Mouse (Mus musculus): ENCODE data around the gene Hecw2. TPM values are rescaled to one million over a fixed set of nuclear protein-coding genes. Genes with fewer than 3 reads are reported as not detected.

The Hecw2 gene
- polyA plus RNA-seq, 1 experiment from 2014 or later, result 8.4 TPM

DNA sequence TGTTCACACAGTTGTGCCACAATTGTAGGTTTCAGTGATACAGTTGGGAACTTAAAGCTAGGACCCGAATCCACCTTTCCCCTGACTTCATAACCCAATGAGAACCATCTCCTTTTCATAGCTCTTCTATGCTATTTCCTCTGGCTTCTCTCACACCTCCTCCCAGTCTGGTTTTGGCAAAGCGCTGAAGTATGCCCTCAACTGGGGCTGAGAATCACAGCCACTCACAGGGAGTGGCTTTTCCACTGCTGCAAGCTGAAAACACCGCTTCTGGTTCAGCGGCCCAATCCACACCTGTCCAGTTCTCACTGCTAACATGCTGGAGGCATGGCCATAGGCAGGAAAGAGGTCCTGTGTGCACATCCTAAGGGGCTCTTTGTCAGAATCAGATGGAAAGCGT, 300.7 kb downstream of the Hecw2 start:
- no peak for ATAC-seq
- H3K4me3 ChIP-seq (ENCODE audit: low read depth, low read length), result no peak overlapping the region
- no peak overlapping the region for H3K4me2 ChIP-seq (ENCODE audit: low read length)
- 93% methylated on average over 5 of the region's 5 CpGs for WGBS
- H3K27ac ChIP-seq (ENCODE audit: low read length), result no peak overlapping the region
- no peaks in the 10 kb centered on the region for H3K9me3 ChIP-seq (replicated peaks; ENCODE audit: control insufficient read depth, low read length, poor library complexity, severe bottlenecking)
- no peak overlapping the region for H3K9ac ChIP-seq (ENCODE audit: low read depth, low read length)
- no peaks in the 10 kb centered on the region for H3K27me3 ChIP-seq (ENCODE audit: control insufficient read depth, insufficient read depth, low read depth, low read length)
- no peaks in the 10 kb centered on the region for H3K4me1 ChIP-seq (ENCODE audit: control insufficient read depth, insufficient read depth, low read length)
- no peaks in the 10 kb centered on the region for H3K36me3 ChIP-seq (ENCODE audit: control insufficient read depth, insufficient read depth, low read length)

DNA sequence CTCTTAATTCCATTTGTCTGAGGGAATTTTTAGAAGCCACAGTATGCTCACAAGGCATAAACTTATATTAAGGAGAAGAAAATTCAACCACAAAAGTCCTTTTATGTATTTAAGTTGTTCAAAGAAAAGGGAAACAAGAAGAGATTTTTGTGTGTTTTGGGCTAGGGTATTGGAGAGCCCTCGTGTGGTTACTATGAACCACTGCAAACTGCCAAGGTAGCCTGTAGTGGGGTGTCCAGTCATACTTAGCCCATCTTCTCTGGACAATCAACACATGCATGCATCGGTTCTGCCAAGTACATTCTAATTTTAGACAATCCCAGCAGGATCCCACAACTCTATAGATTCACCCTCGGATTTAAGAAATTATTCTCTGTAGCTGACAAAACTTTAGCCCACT, 304.6 kb downstream of the Hecw2 start:
- WGBS, result 39% methylated on average over 3 of the region's 3 CpGs
- no peak for ATAC-seq
- no peaks in the 10 kb centered on the region for H3K4me1 ChIP-seq (ENCODE audit: control insufficient read depth, insufficient read depth, low read length)

DNA sequence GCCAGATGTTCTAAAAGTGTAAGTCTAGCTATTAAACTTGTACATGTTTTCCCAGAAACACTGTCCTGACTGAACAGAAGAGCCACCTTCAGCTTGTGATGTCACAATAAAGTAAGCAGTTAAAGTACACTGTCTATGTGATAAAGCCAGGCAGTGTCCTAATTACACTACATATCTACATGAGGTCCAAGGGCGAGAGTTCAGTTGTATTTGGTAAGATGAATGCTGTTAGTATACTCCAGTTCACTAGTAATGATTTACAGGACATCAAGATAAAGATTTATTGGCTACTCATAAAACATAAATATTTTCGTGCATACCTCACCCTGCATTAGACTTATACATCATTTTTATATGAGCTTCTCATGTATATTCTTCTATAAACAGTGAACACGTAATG, 305.2 kb downstream of the Hecw2 start:
- 93% methylated on average over 3 of the region's 3 CpGs for WGBS
- H3K9me3 ChIP-seq (replicated peaks; ENCODE audit: control insufficient read depth, low read length, poor library complexity, severe bottlenecking), result no peaks in the 10 kb centered on the region

More for the DNA sequence above, 304.6 kb downstream of the Hecw2 start:
- no peaks in the 10 kb centered on the region for H3K27me3 ChIP-seq (ENCODE audit: control insufficient read depth, insufficient read depth, low read depth, low read length)
- H3K9me3 ChIP-seq (replicated peaks; ENCODE audit: control insufficient read depth, low read length, poor library complexity, severe bottlenecking), result no peaks in the 10 kb centered on the region
- H3K27ac ChIP-seq (ENCODE audit: low read length), result no peak overlapping the region
- H3K36me3 ChIP-seq (ENCODE audit: control insufficient read depth, insufficient read depth, low read length), result no peaks in the 10 kb centered on the region
- H3K4me3 ChIP-seq (ENCODE audit: low read depth, low read length), result no peak overlapping the region
- no peak overlapping the region for H3K4me2 ChIP-seq (ENCODE audit: low read length)
- no peak overlapping the region for H3K9ac ChIP-seq (ENCODE audit: low read depth, low read length)

DNA sequence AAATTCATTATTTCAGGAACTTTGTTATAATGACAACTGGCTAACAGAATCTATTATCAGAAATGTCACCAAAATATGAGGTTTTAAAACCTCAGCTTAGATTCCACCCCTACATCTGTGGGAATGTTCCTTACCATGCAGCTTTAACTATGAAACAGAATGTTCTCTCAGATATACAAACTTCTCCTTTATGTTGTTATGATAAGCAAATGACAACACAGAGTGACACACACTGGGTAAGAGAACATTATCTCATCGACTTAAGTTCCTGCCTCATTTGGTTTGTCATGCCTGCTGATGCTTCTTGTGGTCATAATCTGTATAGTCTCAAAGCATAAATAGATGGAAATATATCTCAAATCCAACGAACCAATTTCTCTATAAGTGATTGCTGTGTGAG, 312.5 kb downstream of the Hecw2 start:
- H3K4me3 ChIP-seq (ENCODE audit: low read depth, low read length), result no peak overlapping the region
- 87% methylated on average over 2 of the region's 2 CpGs for WGBS
- peaks cover 5% of the 10 kb centered on the region; the same call in 1 of the 2 replicates for H3K36me3 ChIP-seq (ENCODE audit: control insufficient read depth, insufficient read depth, low read length)
- no peaks in the 10 kb centered on the region for H3K9me3 ChIP-seq (replicated peaks; ENCODE audit: control insufficient read depth, low read length, poor library complexity, severe bottlenecking)
- ATAC-seq, result no peak
- no peaks in the 10 kb centered on the region for H3K27me3 ChIP-seq (ENCODE audit: control insufficient read depth, insufficient read depth, low read depth, low read length)
- H3K9ac ChIP-seq (ENCODE audit: low read depth, low read length), result no peak overlapping the region
- H3K4me1 ChIP-seq (ENCODE audit: control insufficient read depth, insufficient read depth, low read length), result no peaks in the 10 kb centered on the region
- no peak overlapping the region for H3K4me2 ChIP-seq (ENCODE audit: low read length)
- no peak overlapping the region for H3K27ac ChIP-seq (ENCODE audit: low read length)

More for the DNA sequence above, 305.2 kb downstream of the Hecw2 start:
- 0 out of 2 replicates have a peak, but pooled peaks cover 3% of the 10 kb centered on the region for H3K36me3 ChIP-seq (ENCODE audit: control insufficient read depth, insufficient read depth, low read length)
- no peak overlapping the region for H3K9ac ChIP-seq (ENCODE audit: low read depth, low read length)
- H3K4me3 ChIP-seq (ENCODE audit: low read depth, low read length), result no peak overlapping the region
- no peak overlapping the region for H3K27ac ChIP-seq (ENCODE audit: low read length)
- no peaks in the 10 kb centered on the region for H3K27me3 ChIP-seq (ENCODE audit: control insufficient read depth, insufficient read depth, low read depth, low read length)
- H3K4me2 ChIP-seq (ENCODE audit: low read length), result no peak overlapping the region
- H3K4me1 ChIP-seq (ENCODE audit: control insufficient read depth, insufficient read depth, low read length), result no peaks in the 10 kb centered on the region
- no peak for ATAC-seq

DNA sequence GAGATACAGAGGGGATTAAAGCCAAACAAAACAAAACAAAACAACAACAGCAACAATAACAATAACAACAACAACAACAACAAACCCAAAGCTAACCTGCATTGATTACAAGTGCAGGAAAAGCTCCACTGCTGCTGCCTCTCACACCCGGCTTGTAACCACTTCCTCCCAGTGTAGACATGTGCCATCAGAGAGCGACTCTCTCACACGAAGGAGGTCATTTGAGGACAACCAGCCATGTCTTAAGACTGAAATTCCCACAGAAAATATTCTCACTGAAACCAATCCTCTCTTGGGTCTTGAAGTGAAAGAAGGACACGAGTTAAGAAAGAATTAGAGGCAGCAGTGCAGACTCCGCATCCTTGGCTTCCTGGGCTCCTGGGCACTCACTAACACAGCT, 319.0 kb downstream of the Hecw2 start:
- H3K9me3 ChIP-seq (replicated peaks; ENCODE audit: control insufficient read depth, low read length, poor library complexity, severe bottlenecking), result no peaks in the 10 kb centered on the region
- H3K4me3 ChIP-seq (ENCODE audit: low read depth, low read length), result no peak overlapping the region
- no peaks in the 10 kb centered on the region for H3K4me1 ChIP-seq (ENCODE audit: control insufficient read depth, insufficient read depth, low read length)
- no peak overlapping the region for H3K9ac ChIP-seq (ENCODE audit: low read depth, low read length)
- no peak for ATAC-seq
- no peaks in the 10 kb centered on the region for H3K27me3 ChIP-seq (ENCODE audit: control insufficient read depth, insufficient read depth, low read depth, low read length)
- peaks cover 4% of the 10 kb centered on the region; the same call in 1 of the 2 replicates for H3K36me3 ChIP-seq (ENCODE audit: control insufficient read depth, insufficient read depth, low read length)
- WGBS, result 90% methylated on average over 5 of the region's 5 CpGs
- no peak overlapping the region for H3K27ac ChIP-seq (ENCODE audit: low read length)
- no peak overlapping the region for H3K4me2 ChIP-seq (ENCODE audit: low read length)

DNA sequence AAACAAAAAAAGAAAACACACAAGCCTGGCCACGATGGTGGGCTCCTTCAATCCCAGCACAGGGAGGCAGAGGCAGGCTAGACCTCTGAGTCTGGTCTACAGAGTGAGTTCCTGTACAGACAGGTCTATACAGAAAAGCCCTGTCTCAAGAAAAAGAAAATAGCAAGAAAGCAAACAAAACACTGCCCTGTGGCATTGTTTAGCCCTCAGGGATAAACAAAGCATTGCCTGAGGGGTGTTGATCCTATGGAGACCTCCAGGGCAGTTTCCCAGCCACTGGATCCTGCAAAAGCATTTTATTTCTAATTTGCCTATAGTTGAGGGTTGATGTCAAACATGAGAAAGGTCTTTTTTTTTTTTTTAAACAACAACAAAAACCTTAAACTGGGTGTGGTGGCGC, 327.7 kb downstream of the Hecw2 start:
- no peak overlapping the region for H3K4me3 ChIP-seq (ENCODE audit: low read depth, low read length)
- H3K27me3 ChIP-seq (ENCODE audit: control insufficient read depth, insufficient read depth, low read depth, low read length), result no peaks in the 10 kb centered on the region
- no peaks in the 10 kb centered on the region for H3K4me1 ChIP-seq (ENCODE audit: control insufficient read depth, insufficient read depth, low read length)
- no peak overlapping the region for H3K4me2 ChIP-seq (ENCODE audit: low read length)
- WGBS, result 77% methylated on average over 2 of the region's 2 CpGs
- no peak overlapping the region for H3K27ac ChIP-seq (ENCODE audit: low read length)
- peaks cover 4% of the 10 kb centered on the region; the same call in 1 of the 2 replicates for H3K36me3 ChIP-seq (ENCODE audit: control insufficient read depth, insufficient read depth, low read length)
- ATAC-seq, result no peak
- no peaks in the 10 kb centered on the region for H3K9me3 ChIP-seq (replicated peaks; ENCODE audit: control insufficient read depth, low read length, poor library complexity, severe bottlenecking)
- H3K9ac ChIP-seq (ENCODE audit: low read depth, low read length), result no peak overlapping the region

DNA sequence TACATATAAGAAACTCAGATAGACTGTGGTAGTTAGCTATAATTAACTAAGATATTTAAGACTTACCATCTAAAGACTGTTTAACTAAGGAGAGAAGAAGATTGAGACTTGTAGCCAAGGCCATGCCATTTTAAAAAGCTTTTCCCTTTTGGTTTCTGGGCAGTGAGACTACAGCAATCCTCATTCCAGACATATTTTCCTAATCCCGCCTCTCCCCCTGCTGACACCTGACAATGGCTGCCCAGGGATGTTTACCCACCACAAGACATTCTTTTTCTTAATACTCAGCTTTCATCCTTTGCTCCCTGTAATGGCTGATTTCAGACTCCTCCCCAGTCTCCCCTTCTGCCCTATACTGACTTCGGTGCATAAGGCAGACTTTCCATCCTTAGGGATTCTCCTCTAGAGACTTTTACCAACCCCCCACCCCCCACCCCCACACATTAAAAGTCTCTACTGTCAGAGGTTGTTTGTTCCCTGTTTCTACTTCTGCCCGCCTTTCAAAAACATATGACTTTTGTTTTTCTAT, 328.5 kb downstream of the Hecw2 start:
- no peak overlapping the region for H3K27ac ChIP-seq (ENCODE audit: low read length)
- ATAC-seq, result no peak
- no peaks in the 10 kb centered on the region for H3K9me3 ChIP-seq (replicated peaks; ENCODE audit: control insufficient read depth, low read length, poor library complexity, severe bottlenecking)
- H3K36me3 ChIP-seq (ENCODE audit: control insufficient read depth, insufficient read depth, low read length), result peaks cover 3% of the 10 kb centered on the region; the same call in 1 of the 2 replicates
- no peaks in the 10 kb centered on the region for H3K27me3 ChIP-seq (ENCODE audit: control insufficient read depth, insufficient read depth, low read depth, low read length)
- H3K9ac ChIP-seq (ENCODE audit: low read depth, low read length), result no peak overlapping the region
- H3K4me3 ChIP-seq (ENCODE audit: low read depth, low read length), result no peak overlapping the region
- WGBS, result 16% methylated on average over 3 of the region's 3 CpGs
- H3K4me1 ChIP-seq (ENCODE audit: control insufficient read depth, insufficient read depth, low read length), result no peaks in the 10 kb centered on the region
- H3K4me2 ChIP-seq (ENCODE audit: low read length), result no peak overlapping the region

DNA sequence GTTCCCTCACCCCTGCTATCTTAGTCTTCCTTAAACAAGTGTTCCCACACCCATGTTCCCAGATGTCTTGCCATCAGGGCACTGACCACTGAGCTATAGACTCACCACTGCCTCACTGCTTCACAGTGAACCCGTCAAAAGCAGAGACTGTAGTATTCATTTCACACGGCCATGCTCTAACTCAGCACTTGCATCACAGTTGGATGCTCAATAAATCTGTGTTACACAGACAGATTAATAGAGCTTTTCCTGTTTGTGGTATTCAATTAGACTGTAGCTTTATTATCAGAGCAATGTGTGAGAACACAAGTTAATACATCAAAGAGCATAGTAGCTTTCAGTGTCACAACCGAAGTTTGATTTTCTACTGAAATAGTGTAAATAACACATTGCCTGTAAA, 330.9 kb downstream of the Hecw2 start:
- ATAC-seq, result no peak
- 89% methylated on average over 3 of the region's 3 CpGs for WGBS
- H3K27ac ChIP-seq (ENCODE audit: low read length), result no peak overlapping the region

DNA sequence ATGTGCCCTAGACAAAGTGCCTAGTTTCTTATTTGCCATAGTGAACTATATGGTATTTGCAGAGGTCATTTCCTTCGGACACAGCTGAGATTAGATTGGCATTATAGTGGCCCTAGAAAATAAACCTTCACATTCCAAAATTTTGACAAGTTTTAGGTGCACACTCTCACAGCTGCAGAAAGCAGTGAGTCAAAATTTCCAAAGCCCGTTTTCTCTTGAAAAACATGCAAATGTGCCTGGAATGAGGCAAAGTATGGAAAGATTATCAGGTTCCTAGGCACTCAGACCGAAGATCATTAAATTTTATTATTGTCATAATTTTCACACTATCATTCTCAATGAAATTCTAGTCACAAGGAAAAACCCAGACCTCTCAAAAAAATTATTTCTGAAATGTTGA, 334.4 kb downstream of the Hecw2 start:
- 96% methylated on average over 3 of the region's 3 CpGs for WGBS

More for the DNA sequence above, 330.9 kb downstream of the Hecw2 start:
- no peaks in the 10 kb centered on the region for H3K4me1 ChIP-seq (ENCODE audit: control insufficient read depth, insufficient read depth, low read length)
- no peaks in the 10 kb centered on the region for H3K36me3 ChIP-seq (ENCODE audit: control insufficient read depth, insufficient read depth, low read length)
- no peaks in the 10 kb centered on the region for H3K9me3 ChIP-seq (replicated peaks; ENCODE audit: control insufficient read depth, low read length, poor library complexity, severe bottlenecking)
- H3K27me3 ChIP-seq (ENCODE audit: control insufficient read depth, insufficient read depth, low read depth, low read length), result no peaks in the 10 kb centered on the region
- no peak overlapping the region for H3K9ac ChIP-seq (ENCODE audit: low read depth, low read length)
- H3K4me2 ChIP-seq (ENCODE audit: low read length), result no peak overlapping the region
- H3K4me3 ChIP-seq (ENCODE audit: low read depth, low read length), result no peak overlapping the region

More for the DNA sequence above, 334.4 kb downstream of the Hecw2 start:
- no peak for ATAC-seq
- H3K9ac ChIP-seq (ENCODE audit: low read depth, low read length), result no peak overlapping the region
- no peaks in the 10 kb centered on the region for H3K27me3 ChIP-seq (ENCODE audit: control insufficient read depth, insufficient read depth, low read depth, low read length)
- no peaks in the 10 kb centered on the region for H3K4me1 ChIP-seq (ENCODE audit: control insufficient read depth, insufficient read depth, low read length)
- no peaks in the 10 kb centered on the region for H3K36me3 ChIP-seq (ENCODE audit: control insufficient read depth, insufficient read depth, low read length)
- no peaks in the 10 kb centered on the region for H3K9me3 ChIP-seq (replicated peaks; ENCODE audit: control insufficient read depth, low read length, poor library complexity, severe bottlenecking)
- no peak overlapping the region for H3K4me2 ChIP-seq (ENCODE audit: low read length)
- no peak overlapping the region for H3K27ac ChIP-seq (ENCODE audit: low read length)
- no peak overlapping the region for H3K4me3 ChIP-seq (ENCODE audit: low read depth, low read length)

Data from midbrain, embryonic 16.5 days (tissue).